27 mouse cellular contexts compared by ENCODE assay signal in genomic region chr15:78594831-78595230, GRCm38 (mm10). TPM values are rescaled to one million over a fixed set of nuclear protein-coding genes. Genes with fewer than 3 reads are reported as not detected.
DNase-seq lines count a peak whose midpoint lies in the region; ATAC-seq lines count a peak whose summit lies in the region.
"Had no signal": no experiment of that assay in that cellular context is flagged by ENCODE, and none has a peak within 500 bp of the region (broad histone marks: within the 10 kb centered on the region; RNA-seq: fewer than 3 reads in every experiment).

No protein-coding gene starts in this region.

- H3K9ac ChIP-seq in forebrain, embryonic 16.5 days (replicated peaks; ENCODE audit: low read depth, low read length), result no peak overlapping the region
- H3K9ac ChIP-seq: heart, embryonic 15.5 days; hindbrain, embryonic 13.5 days; kidney, embryonic 15.5 days; limb, embryonic 13.5 days; liver, embryonic 13.5 days; lung, embryonic 15.5 days; midbrain, embryonic 15.5 days; neural tube, embryonic 15.5 days had no signal

- no peaks in the 10 kb centered on the region for H3K4me1 ChIP-seq in forebrain, embryonic 16.5 days (replicated peaks; ENCODE audit: control insufficient read depth, insufficient read depth, low read length)
- H3K4me1 ChIP-seq: heart, embryonic 15.5 days; lung, embryonic 15.5 days; midbrain, embryonic 15.5 days had no signal

- H3K36me3 ChIP-seq in macrophage (ENCODE audit: inconsistent target), result peaks cover 2% of the 10 kb centered on the region; the same call in 1 of the 2 replicates
- no peaks in the 10 kb centered on the region for H3K36me3 ChIP-seq in forebrain, embryonic 16.5 days (ENCODE audit: control insufficient read depth, insufficient read depth)
- H3K36me3 ChIP-seq: heart, embryonic 15.5 days; hindbrain, embryonic 13.5 days; kidney, embryonic 15.5 days; limb, embryonic 13.5 days; liver, embryonic 13.5 days; lung, embryonic 15.5 days; midbrain, embryonic 15.5 days; neural tube, embryonic 15.5 days had no signal

- H3K27me3 ChIP-seq in forebrain, embryonic 16.5 days (replicated peaks; ENCODE audit: control insufficient read depth, insufficient read depth, low read length), result no peaks in the 10 kb centered on the region
- H3K27me3 ChIP-seq: heart, embryonic 15.5 days; kidney, embryonic 15.5 days; limb, embryonic 13.5 days; liver, embryonic 13.5 days; lung, embryonic 15.5 days; midbrain, embryonic 15.5 days; neural tube, embryonic 15.5 days had no signal

- H3K4me2 ChIP-seq in forebrain, embryonic 16.5 days (ENCODE audit: low read length), result no peak overlapping the region
- H3K4me2 ChIP-seq: heart, embryonic 15.5 days; hindbrain, embryonic 13.5 days; kidney, embryonic 15.5 days; limb, embryonic 13.5 days; liver, embryonic 13.5 days; lung, embryonic 15.5 days; midbrain, embryonic 15.5 days; neural tube, embryonic 15.5 days had no signal

- H3K4me3 ChIP-seq in macrophage (ENCODE audit: inconsistent target), result no peak overlapping the region
- H3K4me3 ChIP-seq in forebrain, embryonic 16.5 days (replicated peaks; ENCODE audit: low read length), result no peak overlapping the region
- H3K4me3 ChIP-seq: gastrocnemius, adult 2 months; heart, embryonic 15.5 days; hindbrain, embryonic 13.5 days; kidney, embryonic 15.5 days; limb, embryonic 13.5 days; liver, embryonic 13.5 days; lung, embryonic 15.5 days; midbrain, embryonic 15.5 days; myocyte; neural tube, embryonic 15.5 days had no signal

- H3K27ac ChIP-seq in macrophage, result peak overlapping the region; percentile 98
- H3K27ac ChIP-seq in forebrain, embryonic 16.5 days (ENCODE audit: low read length), result no peak overlapping the region
- H3K27ac ChIP-seq: gastrocnemius, adult 2 months; heart, embryonic 15.5 days; hindbrain, embryonic 13.5 days; kidney, embryonic 15.5 days; limb, embryonic 13.5 days; liver, embryonic 13.5 days; lung, embryonic 15.5 days; midbrain, embryonic 15.5 days; neural tube, embryonic 15.5 days had no signal

- peak; percentile 15 for DNase-seq in kidney, postnatal 14 days
- DNase-seq in kidney, adult 11 months, result no peak
- DNase-seq in B cell, adult 2 months, result peak; percentile 49 to 57
- DNase-seq in T-cell, adult 2 months (ENCODE audit: low spot score), result peak; percentile 74
- DNase-seq in right cerebral cortex, postnatal 10 days (ENCODE audit: low spot score in 2 of 2), result no peak
- DNase-seq: adrenal gland, adult 2 months; cerebellum, adult 18-20 months; cerebellum, postnatal 14 days; gastrocnemius, adult 2 months; heart, postnatal 36 days; layer of hippocampus, adult 9-11 months; liver, embryonic 13.5 days; right cerebral cortex, postnatal 14 days; thymus, postnatal 25 days had no signal

- H3K79me2 ChIP-seq in macrophage (ENCODE audit: inconsistent target), result peaks cover 27% of the 10 kb centered on the region

- ATAC-seq in forebrain, embryonic 16.5 days, result no peak
- no peak for ATAC-seq in megakaryocyte-erythroid progenitor cell, adult 5-6 weeks (replicated peaks; ENCODE audit: low FRiP score, low TSS enrichment, poor library complexity, severe bottlenecking)
- ATAC-seq: midbrain, embryonic 15.5 days had no signal

- no peaks in the 10 kb centered on the region for H3K9me3 ChIP-seq in forebrain, embryonic 16.5 days (ENCODE audit: control insufficient read depth, low read length)
- H3K9me3 ChIP-seq: heart, embryonic 15.5 days; hindbrain, embryonic 13.5 days; kidney, embryonic 15.5 days; limb, embryonic 13.5 days; liver, embryonic 13.5 days; lung, embryonic 15.5 days; midbrain, embryonic 15.5 days; neural tube, embryonic 15.5 days had no signal

- 70% methylated on average over 2 of the region's 2 CpGs for WGBS in macrophage (ENCODE audit: missing documents)
- WGBS in forebrain, embryonic 16.5 days, result 84% methylated on average over 2 of the region's 2 CpGs

RNA-seq across cellular contexts. Expression of gene Cyth4, which starts 2.0 kb away (rescaled TPM):
- 1,000 to 10,000 TPM in 7 of 26 experiments, 100 to 1,000 TPM in 19; 198 to 1,124 (median 784) TPM for total RNA-seq in macrophage (2018; cell fraction: chromatin; rRNA removed)
- total RNA-seq in macrophage (2018; cell fraction: cytosol; rRNA removed), result 100 to 1,000 TPM; 130 to 274 (median 205) TPM
- 100 to 1,000 TPM; 127 to 775 (median 373) TPM for total RNA-seq in macrophage (2018; cell fraction: nucleus; rRNA removed)
- polyA plus RNA-seq in macrophage (2018), result 240 to 319 TPM (median 275 TPM) in 3 replicates
- 4.5 and 5.5 TPM in 2 replicates for polyA plus RNA-seq in forebrain, embryonic 16.5 days (2015; fragmentation: Nextera tagmentation; extraction: Ambion mirVana)
- 7.0 and 18.8 TPM in 2 replicates for total RNA-seq in megakaryocyte-erythroid progenitor cell, adult 5-6 weeks (2014; fragmentation: Nextera tagmentation)
- 12.9 and 13.1 TPM in 2 replicates for total RNA-seq in megakaryocyte-erythroid progenitor cell, adult 5-6 weeks (2017)

RNA-seq across cellular contexts. Expression of gene Rac2, which starts 22.2 kb away (rescaled TPM):
- 100 to 1,000 TPM in 15 of 26 experiments, 10 to 100 TPM in 11; 32.8 to 268 (median 126) TPM for total RNA-seq in macrophage (2018; cell fraction: chromatin; rRNA removed)
- total RNA-seq in macrophage (2018; cell fraction: cytosol; rRNA removed), result 100 to 1,000 TPM; 202 to 920 (median 428) TPM
- 100 to 1,000 TPM in 18 of 26 experiments, 10 to 100 TPM in 8; 52.1 to 327 (median 189) TPM for total RNA-seq in macrophage (2018; cell fraction: nucleus; rRNA removed)
- polyA plus RNA-seq in macrophage (2018), result 169 to 717 TPM (median 258 TPM) in 3 replicates
- 3.6 and 5.1 TPM in 2 replicates for polyA plus RNA-seq in forebrain, embryonic 16.5 days (2015; fragmentation: Nextera tagmentation; extraction: Ambion mirVana)
- 134 and 169 TPM in 2 replicates for total RNA-seq in megakaryocyte-erythroid progenitor cell, adult 5-6 weeks (2014; fragmentation: Nextera tagmentation)
- 33.0 and 80.9 TPM in 2 replicates for total RNA-seq in megakaryocyte-erythroid progenitor cell, adult 5-6 weeks (2017)
- polyA plus RNA-seq: myocyte had no signal

RNA-seq across cellular contexts. Expression of gene Sstr3, which starts 50.3 kb away (rescaled TPM):
- total RNA-seq in macrophage (2018; cell fraction: chromatin; rRNA removed), result not detected
- not detected for total RNA-seq in macrophage (2018; cell fraction: cytosol; rRNA removed)
- total RNA-seq in macrophage (2018; cell fraction: nucleus; rRNA removed), result not detected
- not detected in 3 replicates for polyA plus RNA-seq in macrophage (2018)
- polyA plus RNA-seq in forebrain, embryonic 16.5 days (2015; fragmentation: Nextera tagmentation; extraction: Ambion mirVana), result 1.1 and 1.8 TPM in 2 replicates
- not detected in 2 replicates for total RNA-seq in megakaryocyte-erythroid progenitor cell, adult 5-6 weeks (2014; fragmentation: Nextera tagmentation)
- total RNA-seq in megakaryocyte-erythroid progenitor cell, adult 5-6 weeks (2017), result not detected in 2 replicates
- total RNA-seq: heart, postnatal 36 days had no signal
- polyA plus RNA-seq: embryonic facial prominence, embryonic 11.5 days; forebrain, embryonic 11.5 days; limb, embryonic 13.5 days; liver, embryonic 13.5 days; lung, embryonic 15.5 days; myocyte had no signal

Comparison
In these comparisons a context has a peak if more than half of its experiments do, and no peak if none do; other contexts are left out.
1. DNase-seq: peak in kidney, postnatal 14 days (single experiment), B cell, adult 2 months (2 of 2) and T-cell, adult 2 months (single experiment); none in kidney, adult 11 months (single experiment) and right cerebral cortex, postnatal 10 days (0 of 2).
2. RNA of gene Cyth4, which starts 2.0 kb away (polyA plus RNA-seq): 240 to 319 TPM in macrophage; 4.5 to 5.5 TPM in forebrain, embryonic 16.5 days; every median in the first group is over 10 times any median in the second.
3. RNA of gene Rac2, which starts 22.2 kb away (polyA plus RNA-seq): 169 to 717 TPM in macrophage; 3.6 to 5.1 TPM in forebrain, embryonic 16.5 days; every median in the first group is over 10 times any median in the second.